Mouse (Mus musculus): ENCODE measurements around the gene Prepl.
A peak's percentile ranks its signal among the peaks of the same experiment; 100 is the strongest.

The Prepl gene

GRCm38 (mm10) chr17:85090120-85091099, at the start of gene Prepl, which contains the start of gene Camkmt:
Gene Prepl, minus strand, starts transcription at chr17:85090241.
Gene Camkmt, plus strand, starts transcription at chr17:85090552.
- peak; percentile 90 to 96 for DNase-seq (ENCODE audit: low spot score in 2 of 2)

GRCm38 (mm10) chr17:85138393-85138792, 48.4 kb upstream of the Prepl start:
- no peak for DNase-seq (ENCODE audit: low spot score in 2 of 2)

GRCm38 (mm10) chr17:85116643-85117042, 26.6 kb upstream of the Prepl start:
- DNase-seq (ENCODE audit: low spot score in 2 of 2) = peak in 1 of 2 experiments; percentile 47

- no peak for DNase-seq (ENCODE audit: low spot score in 2 of 2)
Measured at GRCm38 (mm10) chr17:85113441-85113840, 23.4 kb upstream of the Prepl start.

- no peak for DNase-seq (ENCODE audit: low spot score in 2 of 2)
Measured at GRCm38 (mm10) chr17:85110640-85111039, 20.6 kb upstream of the Prepl start.

GRCm38 (mm10) chr17:85103310-85103709, 13.3 kb upstream of the Prepl start:
- DNase-seq (ENCODE audit: low spot score in 2 of 2) = peak in 1 of 2 experiments; percentile 3

- no peak for DNase-seq (ENCODE audit: low spot score in 2 of 2)
Measured at GRCm38 (mm10) chr17:85101751-85102150, 11.7 kb upstream of the Prepl start.

GRCm38 (mm10) chr17:85100232-85100631, 10.2 kb upstream of the Prepl start:
- no peak for DNase-seq (ENCODE audit: low spot score in 2 of 2)

- no peak for DNase-seq (ENCODE audit: low spot score in 2 of 2)
Measured at GRCm38 (mm10) chr17:85098677-85099323, 8.8 kb upstream of the Prepl start.

GRCm38 (mm10) chr17:85096396-85096795, 6.4 kb upstream of the Prepl start:
- DNase-seq (ENCODE audit: low spot score in 2 of 2) = no peak

- DNase-seq (ENCODE audit: low spot score in 2 of 2) = no peak
Measured at GRCm38 (mm10) chr17:85091762-85092161, 1.7 kb upstream of the Prepl start.

GRCm38 (mm10) chr17:85089621-85090020, 420 bp downstream of the Prepl start:
- no peak for DNase-seq (ENCODE audit: low spot score in 2 of 2)

- no peak for DNase-seq (ENCODE audit: low spot score in 2 of 2)
Measured at GRCm38 (mm10) chr17:85089011-85089410, 1.0 kb downstream of the Prepl start.

- DNase-seq (ENCODE audit: low spot score in 2 of 2) = no peak
Measured at GRCm38 (mm10) chr17:85088401-85088800, 1.6 kb downstream of the Prepl start.

GRCm38 (mm10) chr17:85087591-85087990, 2.5 kb downstream of the Prepl start:
- DNase-seq (ENCODE audit: low spot score in 2 of 2) = no peak

GRCm38 (mm10) chr17:85086501-85086900, 3.5 kb downstream of the Prepl start:
- DNase-seq (ENCODE audit: low spot score in 2 of 2) = no peak

- no peak for DNase-seq (ENCODE audit: low spot score in 2 of 2)
Measured at GRCm38 (mm10) chr17:85085335-85085734, 4.7 kb downstream of the Prepl start.

GRCm38 (mm10) chr17:85080781-85081180, 9.3 kb downstream of the Prepl start:
- DNase-seq (ENCODE audit: low spot score in 2 of 2) = no peak

- DNase-seq (ENCODE audit: low spot score in 2 of 2) = no peak
Measured at GRCm38 (mm10) chr17:85079276-85079675, 10.8 kb downstream of the Prepl start.

- no peak for DNase-seq (ENCODE audit: low spot score in 2 of 2)
Measured at GRCm38 (mm10) chr17:85074083-85074482, 16.0 kb downstream of the Prepl start.

- no peak for DNase-seq (ENCODE audit: low spot score in 2 of 2)
Measured at GRCm38 (mm10) chr17:85073214-85073613, 16.8 kb downstream of the Prepl start.

- no peak for DNase-seq (ENCODE audit: low spot score in 2 of 2)
Measured at GRCm38 (mm10) chr17:85072383-85072782, 17.7 kb downstream of the Prepl start.
